Mouse (Mus musculus) fat pad, adult 2 months (tissue): ENCODE results near the gene Acaa1b.

Source experiments
- DNase-seq: peaks from one replicate; pipeline ENCODE4 v3.0.0-alpha.2; 2011; ENCODE audit warnings: low read depth, low spot score; ENCODE audit errors: extremely low read depth

Acaa1b gene

DNA sequence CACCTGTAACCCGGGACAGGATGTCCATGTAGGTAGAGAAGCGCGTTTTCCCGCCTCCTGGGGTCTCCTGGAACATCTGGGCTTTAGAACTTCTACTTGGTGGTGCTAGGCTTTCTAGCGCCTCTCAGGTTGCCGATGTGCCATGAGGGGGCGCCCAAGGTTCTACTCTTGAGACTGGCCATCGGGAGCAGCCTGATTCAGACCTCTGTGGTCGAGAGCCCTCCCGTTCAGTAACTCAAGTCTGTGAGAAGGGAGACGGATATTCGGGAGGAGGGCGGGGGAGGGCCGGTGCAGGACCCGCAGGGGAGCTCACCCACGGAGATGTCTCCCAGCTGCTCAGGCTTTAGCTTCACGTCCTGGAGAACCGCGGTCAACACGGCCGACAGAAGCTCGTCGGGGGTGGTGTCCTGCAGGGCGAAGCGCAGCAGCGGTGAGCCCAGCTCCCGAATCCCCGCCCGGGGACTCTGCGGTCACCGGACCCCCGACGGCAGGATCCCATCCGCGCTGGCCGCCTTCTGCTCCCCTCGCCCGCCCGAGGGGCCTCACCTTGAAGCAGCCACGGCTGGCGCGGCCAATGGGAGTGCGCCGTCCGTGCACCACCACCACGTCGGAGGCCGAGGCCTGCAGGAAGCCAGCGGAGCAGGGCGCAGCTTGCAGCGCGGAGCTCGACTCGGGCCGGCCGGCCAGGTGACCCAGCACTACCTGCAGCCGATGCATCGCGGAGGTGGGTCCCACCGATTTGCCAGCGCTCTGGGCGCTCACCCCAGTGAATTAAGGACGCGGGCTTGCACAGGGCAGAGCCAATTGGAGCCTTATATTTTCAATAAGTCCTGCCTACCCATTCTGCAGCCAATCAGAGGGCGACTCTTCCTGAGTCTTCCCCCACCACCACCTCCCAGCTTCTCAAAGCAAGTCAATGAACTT, at the start of gene Acaa1b:
Acaa1b (minus strand) TSS at position 816 of the 924 bp plus-strand sequence.
- DNase-seq: peak; percentile 58

DNA sequence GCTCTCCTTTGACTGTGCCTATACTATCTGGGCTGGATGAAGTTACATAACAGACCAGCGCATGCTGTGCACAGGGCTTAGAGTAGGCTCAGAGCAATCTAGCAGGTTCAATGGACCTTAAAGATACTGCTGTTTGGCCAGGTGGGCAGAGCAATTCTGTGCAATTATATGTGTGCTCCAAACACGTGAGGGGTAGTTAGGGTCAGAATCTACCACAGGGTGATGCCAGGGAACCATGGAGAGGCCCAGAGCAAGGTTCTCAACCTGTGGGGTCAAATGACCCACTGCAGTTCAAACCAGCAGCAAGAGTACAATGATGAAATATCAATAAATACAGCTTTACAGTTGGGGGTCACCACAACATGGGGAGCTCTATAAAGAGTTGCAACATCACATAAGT, 49.8 kb upstream of the Acaa1b start:
- DNase-seq: no peak

DNA sequence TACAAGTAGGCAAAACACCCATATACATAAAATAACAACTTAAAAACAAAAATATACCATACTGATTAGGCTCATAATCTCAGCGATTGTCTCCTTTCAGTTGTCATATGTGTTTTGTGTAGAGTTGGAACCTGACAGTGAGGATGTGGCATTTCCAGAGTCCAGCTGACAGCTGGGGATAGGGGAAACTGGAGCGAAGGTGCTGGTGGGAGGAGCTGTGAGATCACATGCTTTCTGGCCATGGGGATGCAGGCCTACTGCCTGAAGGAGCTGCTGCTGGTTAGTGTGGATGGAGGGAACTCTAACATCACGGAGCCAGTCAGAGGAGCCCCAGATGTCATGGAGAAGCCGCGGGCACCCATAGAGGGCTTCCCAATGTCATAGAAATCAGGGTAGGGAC, 48.9 kb upstream of the Acaa1b start:
- no peak for DNase-seq

DNA sequence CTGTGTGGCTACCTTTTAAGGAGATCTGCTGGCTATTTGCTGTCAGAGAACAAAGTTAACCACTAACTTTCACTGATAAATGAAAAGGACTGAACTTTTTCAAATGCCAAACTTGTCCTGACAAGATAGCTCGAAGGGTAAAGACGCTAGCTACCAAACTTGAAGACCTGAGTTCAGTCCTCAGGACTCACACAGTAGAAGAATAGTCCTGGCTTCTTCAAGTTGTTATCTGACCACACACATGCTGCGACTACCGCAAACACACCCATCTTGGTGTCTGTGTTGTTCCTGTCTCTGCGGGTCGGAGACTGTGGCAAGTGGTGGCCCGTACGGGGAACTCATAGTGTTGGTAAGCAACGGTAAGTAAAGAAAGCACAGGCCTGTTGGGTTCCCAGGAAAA, 46.7 kb upstream of the Acaa1b start:
- no peak for DNase-seq

DNA sequence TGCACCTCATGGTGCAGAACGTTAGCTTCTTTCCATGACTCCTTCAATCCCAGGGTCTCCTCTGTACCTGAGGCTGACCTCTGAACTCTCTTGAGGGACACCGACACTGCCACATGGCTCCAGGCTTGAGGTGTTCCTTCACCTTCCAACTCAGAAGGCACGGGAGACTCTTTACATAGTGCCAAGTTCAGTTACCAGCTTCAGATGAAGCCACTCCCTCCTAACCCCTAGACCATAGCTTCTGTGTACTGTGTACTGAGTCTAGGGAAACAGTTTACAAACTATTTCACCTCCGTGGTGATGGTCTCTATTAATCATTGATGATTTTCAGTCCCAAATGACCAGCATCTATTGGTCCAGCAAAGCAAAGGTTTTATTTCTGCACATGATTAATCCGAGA, 44.8 kb upstream of the Acaa1b start:
- DNase-seq: no peak

DNA sequence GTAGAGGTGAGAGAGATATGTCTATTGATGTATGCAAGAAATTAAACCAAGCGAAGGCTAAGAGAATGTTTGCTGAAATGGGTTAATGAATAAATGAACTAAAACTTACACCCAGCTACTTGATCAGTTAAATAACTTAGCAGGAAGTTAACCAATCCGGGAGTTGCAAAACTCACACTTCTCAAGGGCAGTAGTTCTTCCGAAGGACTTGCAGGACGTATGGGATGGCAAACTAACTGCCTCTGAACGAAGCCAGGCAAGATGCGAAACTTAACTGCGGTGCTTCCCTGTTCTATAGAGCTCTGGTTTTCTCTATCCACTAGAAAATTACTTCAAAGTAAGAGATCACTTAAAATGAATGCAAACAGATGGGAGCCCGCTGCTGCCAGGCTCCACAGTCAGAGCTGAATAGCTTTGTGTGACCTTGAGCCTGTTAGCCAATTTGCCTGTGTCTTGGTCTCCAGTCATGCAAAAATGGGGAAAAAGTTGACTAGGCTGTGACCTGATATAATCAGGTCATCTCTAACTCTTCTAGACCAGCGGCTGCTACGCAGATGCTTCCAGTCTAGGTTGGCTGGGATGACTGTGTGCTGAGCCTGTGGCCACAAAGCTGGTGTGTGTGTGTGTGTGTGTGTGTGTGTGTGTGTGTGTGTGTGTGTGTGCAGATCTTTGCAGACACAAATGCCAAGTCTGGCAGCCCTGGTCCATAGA, 42.4 kb upstream of the Acaa1b start:
- no peak for DNase-seq

DNA sequence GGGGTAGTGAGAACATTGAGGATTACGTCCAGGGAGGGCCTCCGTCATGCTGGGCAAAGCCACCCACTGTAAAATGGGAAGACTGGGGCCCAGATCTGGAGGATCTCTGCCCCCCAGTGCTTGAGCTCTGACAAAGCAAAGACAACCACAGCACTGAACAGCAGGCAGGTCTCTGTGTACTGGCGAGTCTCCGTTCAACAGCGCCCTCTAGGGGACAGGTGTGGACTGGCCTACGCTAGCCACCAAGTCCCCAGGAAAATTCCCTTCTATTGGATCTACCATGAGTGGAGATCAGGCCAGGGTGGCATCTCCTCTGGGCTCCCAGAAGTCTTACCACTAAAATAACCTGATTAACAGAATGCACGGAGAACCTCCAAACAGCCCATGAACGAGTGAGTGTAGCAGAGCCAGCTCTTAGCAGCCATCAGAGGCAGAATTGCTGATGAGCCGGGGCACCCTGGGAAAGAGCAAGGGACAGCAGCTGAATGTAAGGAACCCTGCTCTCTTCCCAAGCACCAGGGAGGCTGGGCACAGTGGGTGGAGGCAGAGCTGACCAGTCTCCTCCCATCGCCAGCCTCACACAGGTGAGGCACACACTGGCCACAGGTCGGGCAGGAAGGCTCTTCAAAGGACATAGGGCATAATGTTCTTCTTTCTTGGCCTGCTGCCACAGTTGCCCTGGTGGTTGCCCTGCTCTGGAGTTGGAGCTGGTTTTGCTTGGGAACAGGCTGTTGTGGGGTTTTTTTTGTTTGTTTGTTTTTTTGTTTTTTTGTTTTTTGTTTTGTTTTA, 35.5 kb upstream of the Acaa1b start:
- DNase-seq: peak; percentile 8

DNA sequence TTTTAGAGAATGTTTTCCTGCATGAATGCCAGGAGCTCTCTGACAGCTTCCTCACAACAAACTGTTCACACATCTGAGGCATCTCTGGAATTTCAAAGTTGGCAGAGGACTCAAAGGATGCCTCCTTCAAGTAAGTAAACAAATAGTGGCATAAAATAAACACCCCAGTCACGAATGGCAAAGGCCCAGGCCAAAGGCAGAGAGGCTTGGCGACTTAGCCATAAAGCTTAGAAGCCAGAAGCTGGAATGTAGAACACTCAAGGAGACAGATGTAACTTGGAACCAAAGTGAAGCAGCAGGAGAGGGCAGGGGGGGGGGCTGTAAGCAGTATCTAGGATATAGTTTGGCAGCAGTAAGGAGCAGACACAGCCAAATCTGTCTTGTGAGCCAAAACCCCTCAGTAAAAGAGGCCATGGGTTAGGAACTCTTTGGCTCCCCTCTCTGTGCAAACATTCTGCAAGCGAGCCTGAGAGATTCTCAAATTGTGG, 24.4 kb upstream of the Acaa1b start:
- DNase-seq: no peak

DNA sequence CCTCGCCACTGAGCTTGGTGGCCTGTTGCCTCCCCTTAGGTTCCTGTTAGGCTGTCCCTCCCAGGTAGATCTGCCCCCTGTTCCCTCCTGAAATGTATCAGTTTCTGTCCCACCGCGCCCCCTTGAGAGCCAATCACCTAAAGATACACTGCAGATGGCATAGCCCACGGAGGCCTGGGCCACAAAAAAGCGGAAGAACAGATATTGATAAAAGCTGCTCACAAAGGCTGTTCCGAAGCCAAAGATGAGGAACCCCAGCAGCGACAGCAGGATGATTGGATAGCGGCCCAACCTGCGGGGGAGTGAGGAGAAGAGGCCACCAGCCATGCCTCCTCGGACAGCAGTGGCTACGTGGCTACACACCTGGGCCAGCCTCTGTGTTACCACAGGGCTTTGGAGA, 22.4 kb upstream of the Acaa1b start:
- DNase-seq: no peak

DNA sequence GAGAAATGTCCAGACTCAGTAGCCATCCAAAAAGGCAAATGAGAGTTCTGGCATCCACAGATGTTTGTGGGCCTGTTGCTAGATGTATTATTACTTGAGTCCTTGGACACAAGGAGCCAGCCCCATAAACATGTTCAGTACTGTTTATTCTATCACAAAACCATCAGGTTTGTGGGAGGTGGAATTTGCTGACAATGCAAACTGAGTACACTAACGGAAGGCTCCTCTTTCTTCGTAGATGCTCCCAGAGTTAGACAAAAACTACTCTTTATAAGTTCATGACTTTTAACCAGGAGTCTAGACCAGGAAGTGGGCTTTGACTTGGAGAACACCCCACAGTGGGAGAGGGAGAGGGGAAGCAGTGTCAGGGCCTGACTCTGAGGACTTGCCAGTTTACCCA, 10.7 kb upstream of the Acaa1b start:
- DNase-seq: no peak

DNA sequence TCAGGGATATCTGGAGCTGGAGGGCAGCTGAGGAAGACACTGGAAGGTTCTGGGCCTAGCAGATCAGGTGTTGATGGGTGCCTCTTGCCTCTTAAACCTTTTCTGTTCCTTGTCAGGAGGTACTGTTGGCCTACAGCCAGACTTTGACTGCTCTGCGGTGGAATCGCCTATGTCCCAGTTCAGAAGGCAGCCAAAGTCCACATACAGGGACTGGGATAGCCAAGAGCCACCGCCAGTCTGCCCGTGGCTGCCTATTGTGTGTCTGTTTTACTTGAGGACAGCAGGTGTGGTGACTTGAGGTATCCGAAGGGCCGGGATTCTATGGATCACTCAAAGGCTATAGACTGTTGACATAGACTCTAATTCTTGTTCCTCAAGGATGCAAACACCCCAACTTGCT, 8.7 kb upstream of the Acaa1b start:
- peak; percentile 55 for DNase-seq

DNA sequence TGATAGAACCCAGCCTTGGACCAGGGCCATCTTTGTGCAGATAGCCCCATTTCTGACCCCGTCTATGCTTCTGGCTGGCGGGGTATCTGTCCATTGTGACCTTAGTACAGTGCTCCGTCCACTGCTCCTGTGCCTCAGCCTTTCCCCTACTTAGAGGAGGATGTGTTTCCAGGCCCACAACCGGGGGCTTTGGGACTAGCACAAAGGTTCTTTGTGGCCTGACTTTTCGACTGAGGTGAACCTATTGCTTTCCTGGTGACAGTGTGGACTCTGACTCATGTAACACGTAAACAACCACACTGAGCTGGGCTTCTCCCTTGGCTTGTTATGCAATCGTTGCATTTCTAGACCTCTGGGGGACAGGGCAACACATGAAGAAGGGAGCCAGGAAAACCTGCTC, 7.8 kb upstream of the Acaa1b start:
- peak; percentile 39 for DNase-seq

DNA sequence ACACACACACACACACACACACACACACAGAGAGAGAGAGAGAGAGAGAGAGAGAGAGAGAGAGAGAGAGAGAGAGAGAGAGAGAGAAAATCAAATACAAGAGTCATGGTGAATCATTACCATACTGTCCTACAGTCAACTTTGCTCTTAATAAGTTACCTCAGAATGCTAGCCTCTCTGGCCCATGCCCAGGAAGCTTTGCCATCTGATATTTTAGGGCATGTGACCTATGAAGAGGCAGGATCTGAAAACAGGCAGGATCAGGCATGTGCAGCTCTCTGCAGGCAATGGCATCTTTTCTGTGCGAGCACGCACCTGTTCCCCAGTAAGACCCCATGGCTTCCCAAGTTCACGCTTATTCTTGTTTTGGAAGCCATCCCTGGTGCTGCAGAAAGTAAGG, 3.8 kb upstream of the Acaa1b start:
- peak; percentile 68 for DNase-seq

DNA sequence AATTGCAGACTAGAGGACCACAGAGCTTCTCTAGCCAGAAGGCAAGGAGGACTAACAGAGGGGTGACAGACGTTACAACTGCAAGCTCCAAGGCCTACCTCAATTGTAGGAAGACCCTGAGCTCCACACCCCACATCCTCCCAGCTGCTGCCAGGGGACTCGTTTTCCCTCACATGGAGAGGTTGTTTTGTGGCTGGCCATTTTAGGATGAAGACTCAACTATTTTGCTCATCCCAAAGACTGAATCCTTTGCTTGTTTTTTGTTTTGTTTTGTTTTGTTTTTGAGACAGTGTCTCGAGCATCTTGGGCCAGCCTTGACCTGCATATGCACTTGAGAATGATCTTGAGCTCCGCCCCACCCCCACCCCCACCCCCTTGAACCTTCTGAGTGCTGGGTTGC, 2.0 kb upstream of the Acaa1b start, which contains the start of gene Gm47289:
Gm47289 (plus strand) TSS at position 301 of the 400 bp plus-strand sequence.
- DNase-seq: no peak

DNA sequence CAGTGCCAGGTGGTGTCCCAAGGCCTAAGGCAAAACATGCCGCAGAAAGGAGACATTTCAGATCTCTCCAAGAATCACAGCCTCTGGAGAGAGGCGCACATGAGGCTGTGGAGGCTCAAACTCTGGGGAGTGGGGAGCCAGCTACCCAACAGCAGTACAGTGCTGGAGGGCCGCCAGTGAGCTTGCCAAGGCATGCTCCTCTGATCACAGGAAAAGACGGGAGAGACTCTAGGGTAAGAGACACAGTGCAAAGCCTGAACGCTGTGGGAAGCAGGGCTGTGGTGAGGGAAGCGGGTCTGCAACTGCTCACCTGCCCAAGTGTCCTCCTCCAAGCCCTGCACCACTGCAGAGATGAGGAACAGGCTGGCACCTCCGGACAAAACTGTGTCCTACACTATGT, 1.1 kb downstream of the Acaa1b start:
- DNase-seq: peak; percentile 42

DNA sequence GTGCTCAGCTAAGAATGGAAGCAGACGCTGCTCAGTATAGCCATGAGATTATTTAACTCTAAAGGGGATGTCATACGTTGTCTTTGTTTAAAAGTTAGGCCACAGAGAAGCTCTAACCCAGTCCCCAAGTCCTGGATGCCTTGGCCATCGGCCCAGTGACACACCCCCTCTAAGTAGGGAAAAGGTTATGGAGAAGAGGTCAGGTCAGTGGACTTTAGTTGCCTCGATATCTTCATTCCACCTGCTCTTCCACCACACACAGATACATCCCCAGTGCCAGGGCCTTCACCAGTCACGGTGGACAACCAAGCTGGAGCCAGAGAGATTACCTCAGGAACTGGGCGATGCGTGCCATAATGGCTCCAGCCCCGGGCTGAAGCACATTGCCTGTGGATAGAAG, 1.5 kb downstream of the Acaa1b start:
- no peak for DNase-seq

DNA sequence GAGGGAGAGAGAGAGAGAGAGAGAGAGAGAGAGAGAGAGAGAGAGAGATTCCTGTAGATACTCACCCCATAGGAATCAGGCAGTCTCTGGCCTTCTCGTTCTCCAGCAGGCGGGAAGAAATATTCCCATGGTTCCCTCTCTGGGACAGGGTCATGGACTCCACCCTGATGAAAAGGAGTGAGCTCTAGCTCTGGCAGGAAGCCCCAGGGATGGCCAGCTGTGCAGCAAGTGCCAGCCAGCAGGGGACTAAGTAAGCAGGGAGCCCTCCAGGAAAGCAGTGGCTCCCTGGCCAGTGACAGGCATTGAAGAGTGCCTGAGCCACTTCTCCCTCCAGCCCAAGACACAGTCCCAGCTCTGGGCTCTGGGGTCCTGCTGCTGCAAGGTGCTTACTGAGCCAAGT, 5.1 kb downstream of the Acaa1b start:
- DNase-seq: no peak

DNA sequence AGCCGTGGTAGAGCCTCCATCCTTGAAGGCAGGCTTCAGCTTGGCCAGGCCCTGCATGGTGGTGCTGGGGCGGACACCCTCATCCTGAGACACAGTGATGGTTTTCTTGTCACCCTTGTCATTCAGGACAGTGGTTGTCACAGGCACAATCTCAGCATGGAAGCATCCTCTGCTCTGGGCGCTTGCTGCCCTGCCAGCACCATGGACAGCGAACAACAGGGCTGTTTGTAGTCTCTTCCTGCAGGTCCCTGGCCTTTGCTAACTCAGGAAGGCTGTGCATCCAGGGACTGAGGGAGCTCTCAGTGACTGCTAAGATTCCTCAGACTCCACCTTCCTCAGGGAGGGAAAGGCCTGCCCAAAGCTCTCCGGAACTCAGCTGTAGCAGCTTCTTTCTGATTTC, 7.3 kb downstream of the Acaa1b start:
- no peak for DNase-seq

DNA sequence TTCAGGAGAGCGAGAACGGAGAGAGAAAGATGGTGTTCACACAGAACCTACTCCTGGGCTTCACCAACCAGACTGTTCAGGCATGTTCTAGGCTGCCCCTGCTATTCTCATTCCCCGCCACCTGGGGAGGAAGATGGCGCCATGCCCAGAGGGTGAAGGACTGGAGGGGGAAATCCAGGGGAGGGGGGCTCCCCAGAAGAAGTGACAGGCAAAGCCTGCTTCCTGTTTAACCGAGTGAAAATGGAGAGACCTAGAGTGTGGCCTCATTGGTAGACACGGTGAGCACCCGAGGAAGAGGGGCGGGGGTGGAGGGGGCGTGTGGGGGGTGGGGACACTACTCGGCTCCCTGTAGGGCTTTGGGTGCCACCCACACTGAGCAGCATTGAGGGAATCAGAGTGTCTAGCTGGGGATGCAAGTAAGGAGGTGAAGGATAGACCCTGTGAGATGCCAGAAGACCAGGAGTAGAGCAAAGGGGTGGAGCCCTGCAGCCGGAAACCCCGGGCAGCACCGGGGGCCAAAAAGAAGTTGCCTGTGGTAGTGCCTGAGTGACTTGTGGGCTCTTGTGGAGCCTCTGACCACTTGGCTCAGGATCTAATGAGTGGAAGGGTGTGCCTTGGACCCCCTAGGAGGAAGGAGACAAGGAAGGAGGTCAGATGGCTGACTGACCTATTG, 10.7 kb downstream of the Acaa1b start:
- DNase-seq: no peak

DNA sequence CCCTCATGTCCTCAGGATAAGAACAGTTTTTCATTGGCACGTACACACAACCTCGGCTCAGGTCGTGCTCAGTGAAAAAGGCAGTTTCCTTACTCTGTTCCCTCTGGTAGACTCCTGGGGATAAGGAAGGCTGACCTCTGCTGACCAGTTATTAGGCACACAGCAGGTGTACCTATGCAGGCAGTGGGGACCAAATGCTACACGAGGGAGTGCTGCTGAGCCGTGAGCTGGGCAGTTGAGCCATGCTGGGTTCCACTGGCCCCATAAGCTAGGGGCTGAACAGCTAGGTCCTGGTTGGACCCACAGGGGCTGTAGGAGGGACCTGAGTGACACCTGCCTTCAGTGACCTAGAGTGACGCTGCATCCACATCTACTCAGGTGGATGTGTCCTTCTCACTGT, 11.3 kb downstream of the Acaa1b start:
- DNase-seq: no peak

DNA sequence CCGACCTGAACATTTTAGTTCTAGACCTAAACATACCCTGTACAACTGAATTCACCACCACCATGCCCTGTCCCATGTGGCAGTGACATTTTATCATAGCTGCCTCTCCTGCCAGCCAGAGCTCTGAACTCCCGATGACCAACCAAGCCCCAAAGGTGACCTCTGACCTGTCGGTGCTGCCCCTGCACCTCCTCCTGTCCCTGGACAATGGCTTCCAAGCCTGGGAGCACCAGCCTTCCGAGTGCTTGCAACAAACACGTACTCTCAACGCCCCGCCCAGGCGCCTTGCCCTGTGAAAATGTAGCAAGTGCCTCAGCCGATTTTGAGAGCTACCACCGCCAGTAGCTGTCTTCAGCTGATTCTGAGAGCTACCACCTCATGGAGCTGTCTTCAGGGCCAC, 11.8 kb downstream of the Acaa1b start:
- no peak for DNase-seq
